Mouse (Mus musculus) lung, adult 2 months (tissue): ENCODE measurements around the gene Ttc9b.

Experiments
- CTCF ChIP-seq: fragments of 200-500 bp; IDR thresholded peaks from 2 replicates; pipeline ENCODE4 v1.5.1; 2011; ENCODE audit warnings: mild to moderate bottlenecking, low read length, control low read depth; ENCODE audit not compliant: insufficient read depth
- POLR2A ChIP-seq: fragments of 200-500 bp; IDR thresholded peaks from 2 replicates; pipeline ENCODE4 v1.6.1; 2011; ENCODE audit warnings: low read depth, mild to moderate bottlenecking, control low read depth, low read length, borderline replicate concordance; ENCODE audit errors: extremely low read depth

GRCm38 (mm10) chr7:27674195-27674521 lies 20.4 kb downstream of the Ttc9b start:
- TF ChIP-seq CTCF (no peak), POLR2A (no peak)
